Mouse (Mus musculus) cerebellum, adult 18-20 months (tissue): Measurements from ENCODE around the gene Rassf10.
"Not testable (repeated sequence)": the region's sequence is repeated elsewhere in the genome, so short reads cannot be mapped to it uniquely, and the experiment has no call there.

ENCODE experiments used
- DNase-seq, 2 experiments: peaks; one replicate each; pipeline ENCODE4 v3.0.0; 2021

The Rassf10 gene

GRCm38 (mm10) chr7:112953777-112954291, at the start of gene Rassf10:
Rassf10 (plus strand) TSS chr7:112953962.
- DNase-seq: peak; percentile 29 to 43

GRCm38 (mm10) chr7:112906848-112907247, 46.9 kb upstream of the Rassf10 start:
- no peak for DNase-seq

GRCm38 (mm10) chr7:112907468-112907867, 46.3 kb upstream of the Rassf10 start:
- DNase-seq: no peak

- no peak for DNase-seq
These were observed 44.6 kb upstream of the Rassf10 start for GRCm38 (mm10) chr7:112909164-112909563.

DNA sequence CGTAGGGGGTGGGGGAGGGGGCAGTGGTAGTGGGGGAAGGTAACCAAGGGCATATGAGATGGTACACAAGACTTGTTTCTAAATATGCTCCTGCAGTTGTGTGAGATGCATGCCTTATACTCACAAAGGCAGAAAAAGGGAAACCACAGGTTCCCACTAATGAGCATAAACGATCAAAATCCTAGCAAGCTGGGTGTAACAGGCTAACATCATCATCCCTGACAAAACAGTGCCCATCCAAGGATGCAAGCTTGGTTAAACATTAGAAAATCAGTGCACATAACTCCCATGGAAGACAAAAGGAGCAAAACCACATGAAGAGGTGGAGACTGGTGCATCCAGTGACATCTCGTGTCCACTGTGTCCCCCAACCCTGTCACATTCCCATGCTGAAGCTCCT, 40.8 kb upstream of the Rassf10 start:
- no peak for DNase-seq

GRCm38 (mm10) chr7:112915571-112915970, 38.2 kb upstream of the Rassf10 start:
- DNase-seq: no peak

GRCm38 (mm10) chr7:112917613-112918278, 36.0 kb upstream of the Rassf10 start:
- DNase-seq: no peak

DNA sequence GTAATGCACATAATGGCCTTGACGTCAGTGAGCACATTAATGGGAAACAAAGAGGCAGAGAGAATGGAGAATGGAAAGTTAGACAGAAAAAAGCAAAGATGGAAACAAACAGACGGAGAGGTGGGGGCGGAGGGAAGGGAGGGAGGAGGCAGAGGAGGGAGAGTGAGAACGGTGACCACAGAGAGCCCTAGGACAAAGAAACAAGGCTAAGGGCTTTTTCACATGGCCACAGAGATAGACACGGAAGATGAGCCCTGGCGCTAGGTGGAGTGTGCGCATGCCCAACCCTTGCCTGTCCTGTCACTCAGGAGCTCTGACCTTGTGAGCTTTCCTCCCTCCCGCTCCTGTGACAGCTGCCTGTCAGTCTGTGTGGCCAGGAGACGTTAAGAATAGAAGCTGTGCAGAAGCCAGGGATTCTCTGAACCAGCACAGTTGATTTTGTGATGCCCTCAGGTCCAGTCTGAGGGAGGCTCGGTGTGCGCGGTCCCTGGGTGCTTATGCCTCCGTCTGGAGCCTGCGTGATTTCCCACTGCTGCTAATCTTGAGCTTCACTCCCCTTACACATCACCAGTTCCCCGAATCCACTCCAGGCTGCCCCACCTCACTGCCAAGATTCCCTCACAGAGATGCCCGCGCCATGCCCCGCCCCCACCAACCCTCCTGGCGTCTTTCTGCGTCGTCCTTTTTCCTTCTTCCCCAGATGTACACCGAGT, 35.3 kb upstream of the Rassf10 start:
- peak; percentile 77 for DNase-seq

DNA sequence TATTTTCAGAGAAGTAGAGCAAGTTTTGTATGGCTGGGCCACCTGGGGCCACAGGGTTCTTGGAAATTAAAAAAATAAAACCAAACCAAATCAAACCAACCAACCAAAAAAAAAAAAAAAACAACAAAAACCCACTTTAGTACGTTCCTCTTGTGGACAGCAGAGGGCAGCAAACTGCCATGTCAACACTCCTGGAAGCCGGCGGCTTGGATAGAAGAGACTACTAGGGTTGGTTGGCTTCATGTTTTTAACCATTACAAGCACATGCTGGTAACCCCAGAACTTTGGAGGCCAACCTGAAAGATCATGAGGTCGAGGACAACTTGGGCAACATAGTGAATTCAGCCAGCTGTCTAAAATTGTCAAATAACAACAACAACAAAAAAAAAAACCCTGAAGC, 33.9 kb upstream of the Rassf10 start:
- DNase-seq: peak; percentile 62 to 77

GRCm38 (mm10) chr7:112922801-112923200, 31.0 kb upstream of the Rassf10 start:
- no peak for DNase-seq

GRCm38 (mm10) chr7:112923712-112924111, 30.1 kb upstream of the Rassf10 start:
- no peak for DNase-seq

- DNase-seq: no peak
These were observed 23.1 kb upstream of the Rassf10 start for GRCm38 (mm10) chr7:112930669-112931068.

DNA sequence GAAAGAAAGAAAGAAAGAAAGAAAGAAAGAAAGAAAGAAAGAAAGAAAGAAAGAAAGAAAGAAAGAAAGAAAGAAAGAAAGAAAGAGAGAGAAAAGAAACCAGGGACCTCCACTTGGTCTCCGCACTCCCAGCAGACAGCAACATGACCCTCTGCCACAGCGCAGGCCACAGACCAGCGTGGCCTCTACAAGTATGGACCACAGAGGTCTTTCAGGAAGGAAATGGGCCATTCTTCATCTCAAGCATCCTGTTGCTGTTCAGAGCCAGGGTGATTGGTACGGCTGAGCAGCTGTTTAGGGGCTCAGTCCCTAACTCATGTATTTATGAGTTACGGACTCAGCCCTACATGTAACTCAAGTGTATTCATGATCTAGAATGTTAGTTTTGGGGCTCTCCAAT, 17.9 kb upstream of the Rassf10 start:
- DNase-seq: not testable (repeated sequence)

DNA sequence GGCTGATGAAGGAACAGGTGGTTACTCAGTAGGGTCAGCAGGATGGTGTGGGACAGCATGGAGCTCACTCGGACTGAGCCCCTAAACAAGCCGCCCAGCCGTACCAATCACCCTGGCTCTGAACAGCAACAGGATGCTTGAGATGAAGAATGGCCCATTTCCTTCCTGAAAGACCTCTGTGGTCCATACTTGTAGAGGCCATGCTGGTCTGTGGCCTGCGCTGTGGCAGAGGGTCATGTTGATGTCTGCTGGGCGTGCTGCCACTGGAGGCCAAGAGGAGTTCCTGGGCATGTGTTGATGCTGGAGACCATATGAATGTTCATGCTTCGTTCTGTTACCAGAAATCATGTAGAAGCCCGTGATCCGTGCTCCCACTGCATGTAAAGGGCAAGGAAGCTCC, 16.7 kb upstream of the Rassf10 start:
- no peak for DNase-seq

DNA sequence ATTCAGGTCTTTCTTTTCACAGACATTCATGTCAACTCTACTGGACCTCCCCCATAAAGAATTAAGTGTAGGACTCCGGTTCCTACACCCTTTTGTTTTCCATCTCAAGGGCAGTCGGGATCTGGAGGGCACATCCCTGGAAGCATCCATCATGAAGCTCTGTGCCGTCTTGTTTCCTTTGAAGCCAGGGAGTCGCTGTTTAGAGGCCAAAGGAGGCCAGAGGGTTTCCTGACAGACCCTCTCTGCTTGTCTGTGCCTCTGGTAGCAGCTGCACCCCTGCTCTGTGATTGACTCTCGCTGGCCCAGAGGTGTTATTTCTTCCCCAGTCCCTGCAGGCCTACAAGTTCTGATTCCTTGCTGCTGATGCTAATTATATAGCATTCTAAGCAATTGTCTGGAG, 14.8 kb upstream of the Rassf10 start:
- DNase-seq: no peak

DNA sequence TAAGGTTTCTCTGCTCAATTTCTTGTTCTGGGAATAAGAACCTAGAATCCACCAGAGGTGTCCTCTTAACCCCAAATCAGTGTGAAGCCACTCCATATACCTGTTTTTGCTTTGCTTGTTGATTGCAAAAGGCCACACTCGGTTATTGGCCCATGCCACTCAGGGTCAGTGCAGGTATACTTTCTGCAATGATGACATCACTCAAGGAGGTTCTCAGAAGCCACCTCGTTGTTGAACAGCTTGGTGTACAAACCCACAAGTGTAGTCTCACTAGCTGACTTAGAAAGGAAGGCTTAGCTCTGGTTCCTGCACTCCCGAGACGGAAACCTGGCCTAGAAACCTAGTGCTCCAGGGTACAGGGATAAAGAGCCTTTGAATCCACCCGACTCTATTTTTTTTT, 11.2 kb upstream of the Rassf10 start:
- no peak for DNase-seq

DNA sequence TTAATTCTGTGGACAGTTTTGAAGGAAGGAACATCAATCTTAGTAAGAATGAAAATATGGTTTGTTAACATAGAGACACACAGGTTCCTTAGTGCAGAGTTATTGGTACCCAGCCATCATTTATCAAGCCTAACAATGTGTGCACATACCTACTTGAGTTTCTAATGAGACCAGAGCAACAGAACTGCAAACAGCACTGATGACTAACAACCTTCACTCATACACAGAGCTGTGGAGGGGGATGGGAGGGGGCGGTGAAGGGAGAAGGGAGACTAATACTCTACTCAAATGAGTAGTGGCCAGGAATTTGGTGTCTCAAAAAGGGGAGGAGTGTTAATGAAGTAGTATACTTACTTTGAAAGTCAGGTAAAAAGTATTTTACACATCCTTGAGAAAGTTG, 10.7 kb upstream of the Rassf10 start:
- no peak for DNase-seq

DNA sequence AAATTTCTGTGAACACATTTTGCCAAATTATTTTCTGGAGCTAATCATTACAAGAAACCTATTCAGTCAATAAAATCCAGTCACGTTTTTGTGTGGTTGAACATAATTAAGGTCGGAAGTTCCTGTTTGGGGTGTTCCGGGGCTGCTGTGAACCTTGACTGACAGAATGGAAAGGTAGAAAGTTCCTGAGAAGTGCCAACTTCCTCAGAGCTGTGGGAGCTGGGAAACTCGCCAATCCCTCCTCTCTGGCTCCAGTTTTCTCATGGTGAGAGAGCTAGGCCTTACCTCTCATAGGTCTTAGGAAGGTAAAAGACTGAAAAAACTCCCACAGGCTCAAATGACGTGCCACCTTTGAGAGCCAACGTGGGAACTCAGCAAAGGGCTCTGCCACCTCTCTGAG, 7.1 kb upstream of the Rassf10 start:
- peak; percentile 7 to 8 for DNase-seq

DNA sequence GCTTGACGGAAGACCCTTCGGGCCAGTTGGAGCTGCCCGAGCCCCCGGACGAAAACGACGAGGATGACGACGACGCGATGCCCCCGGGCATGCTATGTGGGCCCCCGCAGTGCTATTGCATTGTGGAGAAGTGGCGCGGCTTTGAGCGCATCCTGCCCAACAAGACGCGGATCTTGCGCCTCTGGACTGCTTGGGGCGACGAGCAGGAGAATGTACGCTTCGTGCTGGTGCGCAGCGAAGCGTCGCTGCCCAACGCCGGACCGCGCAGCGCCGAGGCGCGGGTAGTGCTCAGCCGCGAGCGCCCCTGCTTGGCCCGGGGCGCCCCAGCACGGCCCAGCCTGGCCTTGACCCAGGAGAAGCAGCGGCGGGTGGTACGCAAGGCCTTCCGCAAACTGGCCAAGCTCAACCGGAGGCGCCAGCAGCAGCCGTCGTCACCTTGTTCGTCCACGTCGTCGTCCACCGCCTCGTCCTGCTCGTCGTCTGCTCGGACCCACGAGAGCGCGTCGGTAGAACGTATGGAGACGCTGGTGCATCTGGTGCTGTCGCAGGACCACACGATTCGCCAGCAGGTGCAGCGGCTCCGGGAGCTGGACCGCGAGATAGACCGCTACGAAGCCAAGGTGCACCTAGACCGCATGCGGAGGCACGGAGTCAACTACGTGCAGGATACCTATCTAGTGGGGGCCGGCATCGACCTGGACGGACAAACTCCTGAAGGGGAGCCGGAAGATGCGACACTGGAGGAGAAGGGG, 765 bp downstream of the Rassf10 start:
- peak; percentile 7 to 31 for DNase-seq

GRCm38 (mm10) chr7:112955103-112955827, 1.5 kb downstream of the Rassf10 start:
- peak; percentile 19 to 30 for DNase-seq

DNA sequence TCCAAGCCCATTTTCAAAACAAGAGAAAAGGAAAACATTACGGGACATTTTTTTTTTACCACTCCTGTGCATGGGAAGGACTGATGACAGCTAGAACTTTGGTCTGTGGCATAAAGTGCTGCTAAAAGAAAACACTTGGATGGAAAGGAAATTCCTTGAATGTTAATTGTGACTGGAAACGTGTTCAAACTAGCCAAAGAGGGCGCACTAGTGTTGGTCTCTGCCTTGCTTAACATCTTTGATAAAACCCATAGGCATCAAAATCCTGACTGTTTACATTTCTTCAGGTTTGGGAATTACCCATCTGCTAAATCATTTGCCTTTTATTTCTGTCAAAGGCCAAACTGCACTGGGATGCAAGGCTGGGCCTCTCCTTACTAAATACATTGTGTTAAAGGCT, 2.2 kb downstream of the Rassf10 start:
- no peak for DNase-seq

GRCm38 (mm10) chr7:112956961-112957360, 3.2 kb downstream of the Rassf10 start:
- no peak for DNase-seq

GRCm38 (mm10) chr7:112957630-112958029, 3.9 kb downstream of the Rassf10 start:
- no peak for DNase-seq
